Mouse (Mus musculus): ENCODE measurements around the gene Agap3.

Gene Agap3

GRCm38 (mm10) chr5:24452030-24452690, at the start of gene Agap3:
TSS of gene Agap3 (plus strand) at chr5:24452177.
- DNase-seq (ENCODE audit: extremely low spot score): peak; percentile 49

GRCm38 (mm10) chr5:24404594-24405360, 47.2 kb upstream of the Agap3 start:
- DNase-seq (ENCODE audit: extremely low spot score): no peak

GRCm38 (mm10) chr5:24405389-24405876, 46.5 kb upstream of the Agap3 start:
- no peak for DNase-seq (ENCODE audit: extremely low spot score)

- no peak for DNase-seq (ENCODE audit: extremely low spot score)
Observed at GRCm38 (mm10) chr5:24408651-24409050, 43.3 kb upstream of the Agap3 start.

- no peak for DNase-seq (ENCODE audit: extremely low spot score)
Observed at GRCm38 (mm10) chr5:24409466-24409865, 42.5 kb upstream of the Agap3 start.

GRCm38 (mm10) chr5:24412063-24412462, 39.9 kb upstream of the Agap3 start:
- DNase-seq (ENCODE audit: extremely low spot score): no peak

- no peak for DNase-seq (ENCODE audit: extremely low spot score)
Observed at GRCm38 (mm10) chr5:24413042-24413693, 38.8 kb upstream of the Agap3 start, which contains the start of gene Asic3. TSS of gene Asic3 (plus strand) at chr5:24413392.

- no peak for DNase-seq (ENCODE audit: extremely low spot score)
Observed at GRCm38 (mm10) chr5:24413938-24414337, 38.0 kb upstream of the Agap3 start.

GRCm38 (mm10) chr5:24416222-24416736, 35.7 kb upstream of the Agap3 start:
- DNase-seq (ENCODE audit: extremely low spot score): peak; percentile 68

GRCm38 (mm10) chr5:24417587-24417986, 34.4 kb upstream of the Agap3 start:
- no peak for DNase-seq (ENCODE audit: extremely low spot score)

GRCm38 (mm10) chr5:24420381-24420780, 31.6 kb upstream of the Agap3 start:
- DNase-seq (ENCODE audit: extremely low spot score): no peak

- DNase-seq (ENCODE audit: extremely low spot score): peak; percentile 97
Observed at GRCm38 (mm10) chr5:24423129-24424003, 28.6 kb upstream of the Agap3 start, which contains the start of the genes Cdk5 and Slc4a2. TSS of gene Cdk5 (minus strand) at chr5:24423530. TSS of gene Slc4a2 (plus strand) at chr5:24423837.

- no peak for DNase-seq (ENCODE audit: extremely low spot score)
Observed at GRCm38 (mm10) chr5:24424004-24424781, 27.8 kb upstream of the Agap3 start.

- DNase-seq (ENCODE audit: extremely low spot score): peak; percentile 88
Observed at GRCm38 (mm10) chr5:24424861-24425411, 27.0 kb upstream of the Agap3 start.

GRCm38 (mm10) chr5:24425421-24426036, 26.4 kb upstream of the Agap3 start:
- peak; percentile 70 for DNase-seq (ENCODE audit: extremely low spot score)

- no peak for DNase-seq (ENCODE audit: extremely low spot score)
Observed at GRCm38 (mm10) chr5:24426037-24426432, 25.9 kb upstream of the Agap3 start.

- DNase-seq (ENCODE audit: extremely low spot score): no peak
Observed at GRCm38 (mm10) chr5:24426556-24427284, 25.3 kb upstream of the Agap3 start.

- no peak for DNase-seq (ENCODE audit: extremely low spot score)
Observed at GRCm38 (mm10) chr5:24427285-24427633, 24.7 kb upstream of the Agap3 start.

- DNase-seq (ENCODE audit: extremely low spot score): peak; percentile 61
Observed at GRCm38 (mm10) chr5:24427981-24428402, 24.0 kb upstream of the Agap3 start.
